Mouse (Mus musculus) midbrain, embryonic 10.5 days (tissue): ENCODE measurements at regions not wholly inside any gene's neighbourhood (a gene's known extent, or its start where the extent isn't known, plus 50 kb on each side); places are given as distances from the start of the nearest gene placed in this dataset.
"Not testable (repeated sequence)": the region's sequence is repeated elsewhere in the genome, so short reads cannot be mapped to it uniquely, and the experiment has no call there.

Experiments
- DNase-seq: peaks from one replicate; pipeline ENCODE4 v3.0.0-alpha.2; 2017; ENCODE audit warnings: low spot score
- H3K27ac ChIP-seq: fragments of 300-500 bp; sonication (generic); replicated peaks from 2 replicates; pipeline ENCODE4 v1.5.1; 2016; ENCODE audit warnings: mild to moderate bottlenecking
- H3K27me3 ChIP-seq: fragments of 300-500 bp; sonication (generic); 2 replicates; pipeline ENCODE4 v1.6.1; 2016; ENCODE audit warnings: low read depth, mild to moderate bottlenecking; ENCODE audit not compliant: poor library complexity, severe bottlenecking
- H3K36me3 ChIP-seq: fragments of 300-500 bp; sonication (generic); 2 replicates; pipeline ENCODE4 v1.6.1; 2016; ENCODE audit warnings: mild to moderate bottlenecking, moderate library complexity
- H3K4me1 ChIP-seq: fragments of 300-500 bp; sonication (generic); 2 replicates; pipeline ENCODE4 v1.6.1; 2016
- H3K4me3 ChIP-seq: fragments of 300-500 bp; sonication (generic); 2 replicates; pipeline ENCODE4 v1.5.1; 2016; ENCODE audit warnings: mild to moderate bottlenecking, moderate library complexity
- H3K9me3 ChIP-seq: fragments of 300-500 bp; sonication (generic); replicated peaks from 2 replicates; pipeline ENCODE4 v1.6.1; 2016; ENCODE audit warnings: mild to moderate bottlenecking
- WGBS: fragments of 180-500 bp; shearing (Covaris S2); methylation state at CpG from one replicate; pipeline ENCODE4 v1.1.7; 2016; 5-methylcytosine and 5-hydroxymethylcytosine counted together

GRCm38 (mm10) chr17:63717051-63717578 is 145.7 kb upstream of the Fer start:
- Histone ChIP-seq H3K4me3 (no peak overlapping the region), H3K4me1 (no peaks in the 10 kb centered on the region; the same call in 1 of the 2 replicates), H3K36me3 (no peaks in the 10 kb centered on the region), H3K27me3 (no peaks in the 10 kb centered on the region), H3K27ac (no peak overlapping the region), H3K9me3 (no peaks in the 10 kb centered on the region)
- 76% methylated on average over 9 of the region's 9 CpGs for WGBS
- no peak for DNase-seq

- Histone ChIP-seq H3K27ac (no peak overlapping the region), H3K27me3 (no peaks in the 10 kb centered on the region), H3K9me3 (no peaks in the 10 kb centered on the region), H3K4me3 (no peak overlapping the region), H3K36me3 (no peaks in the 10 kb centered on the region), H3K4me1 (no peaks in the 10 kb centered on the region; the same call in 1 of the 2 replicates)
- no peak for DNase-seq
- 90% methylated on average over 16 of the region's 16 CpGs for WGBS
These were observed 143.7 kb upstream of the Fer start for GRCm38 (mm10) chr17:63718972-63719715.

GRCm38 (mm10) chr17:63719771-63720170 is 143.1 kb upstream of the Fer start:
- no peaks in the 10 kb centered on the region for H3K27me3 ChIP-seq
- DNase-seq = no peak
- H3K4me1 ChIP-seq = no peaks in the 10 kb centered on the region; the same call in 1 of the 2 replicates
- no peak overlapping the region for H3K27ac ChIP-seq
- H3K36me3 ChIP-seq = no peaks in the 10 kb centered on the region
- no peaks in the 10 kb centered on the region for H3K9me3 ChIP-seq
- no peak overlapping the region for H3K4me3 ChIP-seq
- WGBS = 87% methylated on average over 4 of the region's 4 CpGs

- Histone ChIP-seq H3K9me3 (no peaks in the 10 kb centered on the region), H3K4me3 (no peak overlapping the region), H3K27me3 (no peaks in the 10 kb centered on the region), H3K36me3 (no peaks in the 10 kb centered on the region), H3K27ac (no peak overlapping the region), H3K4me1 (no peaks in the 10 kb centered on the region; the same call in 1 of the 2 replicates)
- DNase-seq = peak; percentile 20
- WGBS = 43% methylated on average over 4 of the region's 4 CpGs
These were observed 142.0 kb upstream of the Fer start for GRCm38 (mm10) chr17:63720883-63721282.

- Histone ChIP-seq H3K9me3 (no peaks in the 10 kb centered on the region), H3K36me3 (no peaks in the 10 kb centered on the region), H3K27ac (no peak overlapping the region), H3K4me1 (no peaks in the 10 kb centered on the region), H3K27me3 (no peaks in the 10 kb centered on the region), H3K4me3 (no peak overlapping the region)
- 83% methylated on average over 12 of the region's 12 CpGs for WGBS
- no peak for DNase-seq
These were observed 140.3 kb upstream of the Fer start for GRCm38 (mm10) chr17:63722434-63723004.

- WGBS = 97% methylated on average over 1 of the region's 1 CpGs
- H3K27me3 ChIP-seq = no peaks in the 10 kb centered on the region
- H3K4me1 ChIP-seq = no peaks in the 10 kb centered on the region
- no peaks in the 10 kb centered on the region; the same call in 1 of the 2 replicates for H3K9me3 ChIP-seq
- H3K27ac ChIP-seq = no peak overlapping the region
- DNase-seq = no peak
- no peak overlapping the region for H3K4me3 ChIP-seq
- no peaks in the 10 kb centered on the region for H3K36me3 ChIP-seq
These were observed 124.7 kb upstream of the Fer start for GRCm38 (mm10) chr17:63738206-63738605.

- H3K9me3 ChIP-seq = no peaks in the 10 kb centered on the region; the same call in 1 of the 2 replicates
- no peak overlapping the region for H3K27ac ChIP-seq
- no peak overlapping the region for H3K4me3 ChIP-seq
- H3K27me3 ChIP-seq = no peaks in the 10 kb centered on the region
- no peaks in the 10 kb centered on the region for H3K4me1 ChIP-seq
- H3K36me3 ChIP-seq = no peaks in the 10 kb centered on the region
- DNase-seq = no peak
- WGBS = 80% methylated on average over 2 of the region's 2 CpGs
These were observed 123.2 kb upstream of the Fer start for GRCm38 (mm10) chr17:63739710-63740109.

GRCm38 (mm10) chr17:63749257-63749656 is 113.6 kb upstream of the Fer start:
- not testable (repeated sequence) for H3K9me3 ChIP-seq, H3K4me3 ChIP-seq, H3K27me3 ChIP-seq, H3K4me1 ChIP-seq, H3K27ac ChIP-seq, H3K36me3 ChIP-seq, DNase-seq
- WGBS = 93% methylated on average over 7 of the region's 10 CpGs

- no peaks in the 10 kb centered on the region for H3K9me3 ChIP-seq
- H3K36me3 ChIP-seq = no peaks in the 10 kb centered on the region
- no peak for DNase-seq
- H3K4me1 ChIP-seq = no peaks in the 10 kb centered on the region
- H3K4me3 ChIP-seq = no peak overlapping the region
- H3K27me3 ChIP-seq = no peaks in the 10 kb centered on the region
- 93% methylated on average over 2 of the region's 2 CpGs for WGBS
- no peak overlapping the region for H3K27ac ChIP-seq
These were observed 108.5 kb upstream of the Fer start for GRCm38 (mm10) chr17:63754399-63754798.

- no peak overlapping the region for H3K27ac ChIP-seq
- no peaks in the 10 kb centered on the region for H3K4me1 ChIP-seq
- no peaks in the 10 kb centered on the region for H3K36me3 ChIP-seq
- 0 out of 2 replicates have a peak, but pooled peaks cover 5% of the 10 kb centered on the region for H3K9me3 ChIP-seq
- 91% methylated on average over 13 of the region's 13 CpGs for WGBS
- DNase-seq = no peak
- H3K4me3 ChIP-seq = no peak overlapping the region
- no peaks in the 10 kb centered on the region for H3K27me3 ChIP-seq
These were observed 104.8 kb upstream of the Fer start for GRCm38 (mm10) chr17:63757896-63758695.

- no peak overlapping the region for H3K4me3 ChIP-seq
- 0 out of 2 replicates have a peak, but pooled peaks cover 5% of the 10 kb centered on the region for H3K9me3 ChIP-seq
- no peaks in the 10 kb centered on the region for H3K4me1 ChIP-seq
- H3K27ac ChIP-seq = no peak overlapping the region
- WGBS = 91% methylated on average over 7 of the region's 7 CpGs
- H3K27me3 ChIP-seq = no peaks in the 10 kb centered on the region
- no peaks in the 10 kb centered on the region for H3K36me3 ChIP-seq
- DNase-seq = no peak
These were observed 104.0 kb upstream of the Fer start for GRCm38 (mm10) chr17:63758817-63759404.

GRCm38 (mm10) chr17:63761058-63761457 is 101.8 kb upstream of the Fer start:
- 93% methylated on average over 5 of the region's 5 CpGs for WGBS

More at GRCm38 (mm10) chr17:63761058-63761457, 101.8 kb upstream of the Fer start:
- DNase-seq = no peak
- Histone ChIP-seq H3K9me3 (0 out of 2 replicates have a peak, but pooled peaks cover 5% of the 10 kb centered on the region), H3K4me1 (no peaks in the 10 kb centered on the region), H3K27me3 (no peaks in the 10 kb centered on the region), H3K27ac (no peak overlapping the region), H3K36me3 (no peaks in the 10 kb centered on the region), H3K4me3 (no peak overlapping the region)
